Mouse (Mus musculus) cerebellum, adult 9-11 months (tissue): Measurements from ENCODE around the gene Dusp16.

ENCODE experiments used
- DNase-seq: peaks from one replicate; pipeline ENCODE4 v3.0.0; 2022

Gene Dusp16

DNA sequence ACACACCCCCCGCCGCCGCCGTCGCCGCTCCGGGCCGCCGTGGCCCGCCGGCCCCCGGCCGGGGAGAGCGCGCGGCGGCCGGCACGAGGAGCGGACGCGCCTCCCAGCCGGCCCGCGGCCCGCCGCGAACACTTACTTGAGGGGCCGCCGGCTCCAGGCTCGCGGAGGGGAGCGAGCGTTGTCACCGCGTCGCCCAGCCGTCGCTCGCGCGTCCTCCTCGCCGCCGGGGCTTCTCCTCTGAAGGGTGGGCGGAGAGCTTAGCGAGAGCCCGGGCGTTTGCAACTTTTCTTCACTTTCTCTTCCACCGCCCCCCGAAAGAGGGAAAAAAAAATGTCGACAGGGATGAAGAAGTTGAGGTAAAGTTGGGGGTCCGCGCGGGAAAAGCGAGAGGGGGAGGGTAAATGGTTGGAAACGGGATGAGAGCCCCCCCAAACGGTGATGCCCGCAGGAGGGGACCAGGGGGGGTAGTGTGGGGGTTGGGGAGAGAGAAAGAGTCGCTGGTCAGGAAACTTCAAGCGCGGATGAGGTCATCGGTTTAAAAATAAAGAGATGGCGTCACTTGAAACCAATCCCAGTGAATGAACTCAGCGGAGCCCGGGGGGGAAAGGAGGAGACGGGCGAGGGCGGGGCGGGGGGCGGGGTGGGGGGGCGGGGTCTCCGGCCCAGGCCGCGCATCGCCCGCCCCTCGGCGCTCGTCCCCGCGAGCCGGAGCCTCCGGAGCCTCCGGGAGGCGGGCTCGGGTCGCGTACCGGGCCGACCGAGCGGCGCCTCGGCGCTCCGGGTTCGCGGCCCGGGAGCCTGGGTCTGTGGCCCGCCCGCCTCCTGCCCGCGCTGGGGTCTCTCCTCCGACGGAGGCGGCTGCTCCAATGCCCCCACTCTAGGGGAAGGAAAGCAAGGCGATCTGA, at the start of gene Dusp16:
Gene Dusp16 (minus strand): TSS at position 485 of the 905 bp plus-strand sequence.
- peak; percentile 92 for DNase-seq

GRCm38 (mm10) chr6:134840346-134840745, 47.9 kb upstream of the Dusp16 start:
- no peak for DNase-seq

DNA sequence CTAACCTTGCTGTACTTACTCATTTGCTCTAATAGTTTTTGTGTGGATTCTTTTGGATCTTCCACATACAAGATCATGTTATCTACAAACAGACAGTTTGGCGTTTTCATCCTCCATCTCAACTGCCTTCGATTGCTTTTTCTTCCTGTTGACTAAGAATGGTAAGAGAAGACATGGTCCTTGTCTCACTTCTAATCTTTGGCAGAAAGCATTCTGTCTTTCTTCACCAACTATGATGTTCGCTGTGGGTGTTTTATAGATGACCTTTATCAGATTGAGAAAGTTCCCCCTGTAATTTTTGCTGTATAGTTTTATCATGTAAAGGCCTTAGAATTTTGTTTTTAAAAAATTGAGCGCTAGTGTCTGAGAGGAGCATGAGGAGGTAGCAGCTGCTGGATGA, 45.7 kb upstream of the Dusp16 start:
- no peak for DNase-seq

- no peak for DNase-seq
Measured at GRCm38 (mm10) chr6:134834585-134835251, 42.3 kb upstream of the Dusp16 start.

DNA sequence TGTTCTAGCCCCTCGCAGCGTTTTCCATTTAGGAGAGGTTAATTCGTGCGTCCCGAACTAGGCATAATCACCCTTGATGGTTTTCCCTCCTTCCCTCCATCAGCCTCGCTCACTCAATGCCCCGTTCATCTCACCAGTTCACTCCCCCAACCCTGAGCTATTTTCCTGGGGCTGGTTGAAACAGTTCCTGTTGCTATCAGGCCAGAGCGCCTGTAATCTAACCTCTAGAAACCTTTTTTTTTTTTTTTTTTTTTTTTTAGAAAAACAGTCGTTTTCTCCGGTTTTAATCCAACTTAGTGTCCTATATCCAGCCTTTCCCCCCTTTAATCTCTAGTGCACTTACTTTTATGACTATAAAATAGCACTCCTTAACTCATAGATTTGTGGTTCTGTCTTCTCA, 38.4 kb upstream of the Dusp16 start:
- DNase-seq, result no peak

- peak; percentile 99 for DNase-seq
Measured at GRCm38 (mm10) chr6:134829786-134830700, 37.6 kb upstream of the Dusp16 start, which contains the start of gene Crebl2. Gene Crebl2 (plus strand): TSS chr6:134830154.

DNA sequence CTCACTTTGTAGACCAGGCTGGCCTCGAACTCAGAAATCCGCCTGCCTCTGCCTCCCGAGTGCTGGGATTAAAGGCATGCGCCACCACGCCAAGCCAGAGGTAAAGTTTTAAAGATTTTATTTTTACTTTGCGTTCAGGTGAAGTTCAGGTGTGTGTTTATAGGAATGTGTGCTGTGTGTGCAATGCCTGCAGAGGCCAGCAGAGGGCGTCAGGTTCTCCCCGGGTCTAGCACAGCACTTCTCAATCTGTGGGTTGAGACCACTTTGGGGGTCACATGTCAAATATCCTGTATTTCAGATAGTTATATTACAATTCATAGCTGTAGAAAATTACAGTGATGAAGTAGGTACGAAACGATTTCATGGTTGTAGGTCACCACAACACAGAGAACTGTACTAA, 30.4 kb upstream of the Dusp16 start:
- DNase-seq, result no peak

- no peak for DNase-seq
Measured at GRCm38 (mm10) chr6:134820411-134820810, 28.0 kb upstream of the Dusp16 start.

- no peak for DNase-seq
Measured at GRCm38 (mm10) chr6:134819741-134820140, 27.3 kb upstream of the Dusp16 start.

GRCm38 (mm10) chr6:134817051-134817928, 24.9 kb upstream of the Dusp16 start:
- no peak for DNase-seq

GRCm38 (mm10) chr6:134813066-134813465, 20.6 kb upstream of the Dusp16 start:
- DNase-seq, result no peak

- no peak for DNase-seq
Measured at GRCm38 (mm10) chr6:134807794-134808193, 15.4 kb upstream of the Dusp16 start.

DNA sequence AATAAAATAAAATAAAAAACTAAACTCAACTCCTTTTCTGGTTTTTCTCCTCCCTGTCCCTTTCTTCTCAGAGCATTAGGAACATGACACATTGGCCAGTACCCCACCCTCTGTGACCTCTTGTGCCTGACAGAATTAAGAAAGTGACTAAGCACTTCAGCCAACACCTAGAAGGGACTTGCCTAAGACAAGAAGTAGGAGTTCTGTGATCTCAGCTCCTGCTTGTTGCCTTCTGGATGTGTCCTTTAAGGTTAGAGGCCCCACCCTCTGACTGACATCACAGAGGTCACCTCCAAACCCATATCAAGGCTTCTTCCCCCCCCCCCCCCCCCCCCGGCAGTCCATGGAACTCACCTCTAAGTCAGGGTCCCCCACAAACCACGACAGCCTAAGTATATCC, 14.7 kb upstream of the Dusp16 start:
- DNase-seq, result no peak

DNA sequence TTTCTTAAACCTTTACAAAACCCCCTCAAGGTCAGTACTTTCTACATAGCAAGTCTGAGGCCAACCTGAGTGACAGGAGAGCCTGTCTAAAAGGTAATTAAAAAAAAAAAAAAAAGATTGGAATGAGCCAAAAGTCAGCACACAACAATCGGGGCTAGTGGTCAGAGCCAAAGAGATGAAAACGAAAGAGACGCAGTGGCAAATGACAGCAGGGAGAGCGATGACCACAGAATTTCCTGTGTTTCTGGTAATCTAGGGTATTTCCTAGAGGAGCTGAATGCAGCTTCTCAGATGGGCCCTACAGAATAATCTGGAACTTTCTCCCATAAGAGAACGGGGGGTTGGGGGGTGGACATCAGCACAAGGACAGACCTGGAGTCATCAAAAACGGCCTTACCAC, 13.7 kb upstream of the Dusp16 start:
- no peak for DNase-seq

DNA sequence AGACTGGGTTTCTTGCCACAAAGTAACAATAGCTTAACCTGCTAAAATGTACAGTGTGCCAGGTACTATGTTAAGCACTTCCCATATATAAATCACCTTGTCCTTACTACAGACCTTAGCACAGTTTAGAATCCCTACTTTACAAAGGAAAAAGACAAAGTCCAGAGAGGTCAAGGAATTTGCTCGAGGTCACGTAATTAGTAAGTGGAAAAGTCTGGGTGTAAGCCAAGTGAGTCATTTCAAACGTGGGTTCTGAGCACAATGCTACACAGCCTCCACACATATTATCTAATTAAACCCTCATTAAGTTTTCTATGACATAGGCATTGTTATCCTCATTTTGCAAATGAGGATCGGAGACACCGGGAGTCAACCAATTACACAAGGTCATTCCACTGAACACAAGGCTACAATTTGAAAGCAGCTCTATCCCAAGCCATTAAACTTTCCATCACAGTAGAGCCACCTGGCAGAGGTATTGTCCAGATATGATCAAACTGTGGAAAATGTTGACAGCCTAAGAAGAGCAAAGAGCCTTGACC, 12.4 kb upstream of the Dusp16 start:
- no peak for DNase-seq

- no peak for DNase-seq
Measured at GRCm38 (mm10) chr6:134802641-134803043, 10.2 kb upstream of the Dusp16 start.

- DNase-seq, result no peak
Measured at GRCm38 (mm10) chr6:134801483-134801882, 9.1 kb upstream of the Dusp16 start.

GRCm38 (mm10) chr6:134796297-134796696, 3.9 kb upstream of the Dusp16 start:
- DNase-seq, result no peak

DNA sequence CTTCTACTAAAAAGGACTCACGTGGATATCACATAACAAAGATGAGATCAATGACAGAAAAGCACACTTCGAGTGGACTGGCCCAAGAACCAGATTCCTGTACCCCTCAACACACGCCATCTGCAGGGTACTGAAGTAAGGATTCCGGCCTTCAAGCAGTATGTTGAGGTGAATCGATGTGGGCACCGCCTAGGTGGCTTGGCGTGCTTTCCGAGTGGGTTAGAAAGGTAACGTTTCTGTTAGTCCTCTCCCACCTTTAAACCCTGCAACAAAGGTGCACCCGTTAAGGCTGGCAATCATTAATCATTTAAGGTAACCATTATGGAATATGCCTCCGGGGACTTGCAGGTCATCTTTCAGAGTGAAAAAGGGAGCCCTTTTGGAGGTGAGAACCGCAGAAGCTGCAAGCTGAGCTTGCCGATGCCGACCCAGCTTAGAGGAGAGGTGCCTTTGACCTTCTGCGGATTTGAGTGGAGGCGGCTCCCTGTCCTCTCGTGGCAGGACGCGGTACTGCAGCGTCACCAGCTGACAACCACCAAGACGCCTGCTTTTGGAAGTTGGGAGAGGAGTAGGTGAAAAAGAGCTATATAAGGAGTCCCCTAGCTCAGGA, 1.6 kb upstream of the Dusp16 start:
- peak; percentile 86 for DNase-seq

GRCm38 (mm10) chr6:134793046-134793806, 801 bp upstream of the Dusp16 start:
- DNase-seq, result no peak
